Mouse (Mus musculus) limb, embryonic 10.5 days (tissue): ENCODE measurements at regions not wholly inside any gene's neighbourhood (a gene's known extent, or its start where the extent isn't known, plus 50 kb on each side); places are given as distances from the start of the nearest gene placed in this dataset.

ENCODE experiments used
- DNase-seq: peaks from one replicate; pipeline ENCODE4 v3.0.0-alpha.2; 2017; ENCODE audit warnings: low spot score
- H3K27ac ChIP-seq: fragments of 300-500 bp; sonication (generic); 2 replicates; pipeline ENCODE4 v1.5.1; 2016; ENCODE audit warnings: mild to moderate bottlenecking
- H3K27me3 ChIP-seq: fragments of 300-500 bp; sonication (generic); 2 replicates; pipeline ENCODE4 v1.6.1; 2016; ENCODE audit warnings: low read depth, mild to moderate bottlenecking; ENCODE audit not compliant: poor library complexity, severe bottlenecking
- H3K36me3 ChIP-seq: fragments of 300-500 bp; sonication (generic); 2 replicates; pipeline ENCODE4 v1.6.1; 2016; ENCODE audit warnings: mild to moderate bottlenecking, moderate library complexity
- H3K4me1 ChIP-seq: fragments of 300-500 bp; sonication (generic); 2 replicates; pipeline ENCODE4 v1.6.1; 2016
- H3K4me3 ChIP-seq: fragments of 300-500 bp; sonication (generic); 2 replicates; pipeline ENCODE4 v1.5.1; 2016; ENCODE audit warnings: mild to moderate bottlenecking, moderate library complexity
- H3K9me3 ChIP-seq: fragments of 300-500 bp; sonication (generic); replicated peaks from 2 replicates; pipeline ENCODE4 v1.6.1; 2016; ENCODE audit warnings: mild to moderate bottlenecking
- whole genome bisulfite sequencing: fragments of 180-500 bp; shearing (Covaris S2); methylation state at CpG from one replicate; pipeline ENCODE4 v1.1.7; 2016; 5-methylcytosine and 5-hydroxymethylcytosine counted together

DNA sequence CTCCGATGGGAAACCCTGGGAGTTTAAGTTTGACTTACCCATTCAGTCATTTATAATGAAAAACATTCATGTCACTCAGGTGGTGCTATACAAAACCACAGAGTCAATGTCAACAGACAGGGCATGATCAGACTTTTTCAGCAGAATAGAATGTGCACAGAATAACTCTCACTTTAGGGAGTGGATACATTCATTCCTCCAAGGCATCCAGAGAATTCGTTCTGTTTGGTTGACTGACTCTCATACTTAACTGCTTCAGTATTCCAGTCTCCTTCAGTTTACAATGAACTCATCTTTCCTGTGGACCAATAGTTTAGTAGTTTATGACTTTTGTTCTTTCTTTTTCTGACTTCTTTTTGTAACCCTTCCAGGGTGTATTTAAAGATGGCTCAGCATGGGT, 225.1 kb downstream of the AI593442 start:
- no peak overlapping the region for H3K4me3 ChIP-seq
- 90% methylated on average over 2 of the region's 2 CpGs for WGBS
- peaks cover 11% of the 10 kb centered on the region for H3K4me1 ChIP-seq
- no peaks in the 10 kb centered on the region for H3K36me3 ChIP-seq
- H3K27ac ChIP-seq, result no peak overlapping the region
- DNase-seq, result no peak
- H3K27me3 ChIP-seq, result no peaks in the 10 kb centered on the region; the same call in 1 of the 2 replicates
- H3K9me3 ChIP-seq, result no peaks in the 10 kb centered on the region

DNA sequence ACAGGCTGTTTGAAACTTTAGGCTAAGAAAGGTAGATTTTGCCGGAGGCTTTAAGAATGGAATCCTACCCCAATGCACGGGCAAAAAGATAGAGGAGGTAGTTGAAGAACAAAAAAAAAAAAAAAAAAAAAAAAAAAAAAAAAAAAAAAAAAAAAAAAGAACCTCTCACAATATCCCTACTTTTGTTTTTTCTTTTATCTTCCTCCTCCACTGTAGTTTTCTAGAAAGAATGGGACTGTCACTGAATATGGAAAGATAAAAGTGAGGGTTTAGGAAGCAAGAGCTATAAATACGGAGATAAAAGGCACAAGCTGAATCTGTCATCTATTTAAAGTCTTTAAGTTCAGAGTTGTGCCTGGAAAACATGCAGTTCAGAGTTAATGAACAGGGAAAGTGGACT, 227.8 kb downstream of the AI593442 start:
- Histone ChIP-seq H3K27me3 (no peaks in the 10 kb centered on the region), H3K4me3 (no peak overlapping the region), H3K27ac (no peak overlapping the region), H3K36me3 (no peaks in the 10 kb centered on the region), H3K4me1 (peaks cover 3% of the 10 kb centered on the region; the same call in 1 of the 2 replicates), H3K9me3 (no peaks in the 10 kb centered on the region)
- DNase-seq, result no peak
- 81% methylated on average over 3 of the region's 3 CpGs for WGBS

DNA sequence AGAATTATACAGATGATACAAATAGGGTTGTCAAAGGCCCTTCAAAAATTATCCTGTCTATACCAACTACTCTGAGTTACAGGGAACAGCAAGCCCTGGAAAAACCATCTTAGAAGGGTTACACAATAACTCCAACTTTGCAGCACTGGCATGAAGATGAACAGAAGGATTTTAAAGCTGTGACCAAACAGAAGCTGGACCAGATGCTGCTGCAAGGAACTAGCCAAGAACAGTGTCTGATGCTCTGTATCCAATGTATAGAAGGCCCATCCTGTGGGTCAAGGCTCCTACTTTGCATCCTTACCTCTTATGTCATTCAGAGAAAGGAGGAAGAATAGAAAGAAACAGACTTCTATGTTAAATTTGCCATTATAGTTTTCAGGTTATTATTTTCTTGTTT, 231.3 kb downstream of the AI593442 start:
- H3K4me1 ChIP-seq, result no peaks in the 10 kb centered on the region
- H3K36me3 ChIP-seq, result no peaks in the 10 kb centered on the region
- no peaks in the 10 kb centered on the region for H3K27me3 ChIP-seq
- no peak for DNase-seq
- no peaks in the 10 kb centered on the region for H3K9me3 ChIP-seq
- H3K4me3 ChIP-seq, result no peak overlapping the region
- no peak overlapping the region for H3K27ac ChIP-seq

DNA sequence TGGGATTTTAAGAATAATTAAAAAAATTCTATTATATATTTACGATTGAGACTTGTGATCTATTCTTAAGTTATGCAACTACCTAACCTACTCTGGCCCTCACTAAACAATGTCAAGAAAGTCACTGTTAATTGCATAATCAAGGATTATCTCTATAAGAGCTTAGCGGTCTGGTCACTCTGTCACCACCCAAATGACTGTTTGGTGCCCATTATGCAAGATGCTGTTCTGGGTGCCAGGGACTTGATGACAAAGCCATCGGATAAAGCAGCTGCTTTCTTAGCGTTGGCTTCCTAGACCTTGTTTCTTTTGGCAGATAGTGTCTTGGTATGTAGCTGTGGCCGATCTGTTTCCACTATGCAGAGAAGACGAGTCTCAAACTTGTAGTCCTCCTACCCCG, 236.4 kb downstream of the AI593442 start:
- Histone ChIP-seq H3K27ac (no peak overlapping the region), H3K36me3 (no peaks in the 10 kb centered on the region), H3K27me3 (no peaks in the 10 kb centered on the region), H3K4me3 (no peak overlapping the region), H3K4me1 (no peaks in the 10 kb centered on the region), H3K9me3 (no peaks in the 10 kb centered on the region)
- DNase-seq, result no peak
- WGBS, result 90% methylated on average over 7 of the region's 7 CpGs

DNA sequence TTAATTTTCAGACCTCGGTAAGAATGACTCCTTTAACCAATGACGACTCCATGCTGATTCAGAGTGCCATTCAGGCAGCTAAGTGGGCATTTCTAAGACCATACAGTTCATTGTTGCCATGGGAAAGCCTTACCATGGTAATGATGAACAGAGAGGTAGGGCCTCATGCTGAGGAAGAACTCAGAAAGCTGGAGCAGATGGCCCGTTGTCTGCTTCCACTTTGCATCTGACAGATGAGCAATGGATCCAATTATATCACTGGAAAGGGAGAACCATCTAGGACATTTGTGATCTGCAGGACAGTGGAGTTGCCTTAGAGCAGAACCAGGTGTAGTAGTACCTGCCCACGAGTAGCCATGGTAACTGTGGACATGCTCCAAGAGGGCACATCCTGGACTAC, 245.4 kb downstream of the AI593442 start:
- no peak overlapping the region for H3K4me3 ChIP-seq
- no peaks in the 10 kb centered on the region for H3K27me3 ChIP-seq
- WGBS, result 76% methylated on average over 4 of the region's 4 CpGs
- DNase-seq, result no peak
- no peaks in the 10 kb centered on the region for H3K9me3 ChIP-seq
- H3K4me1 ChIP-seq, result no peaks in the 10 kb centered on the region
- no peaks in the 10 kb centered on the region for H3K36me3 ChIP-seq
- no peak overlapping the region for H3K27ac ChIP-seq

DNA sequence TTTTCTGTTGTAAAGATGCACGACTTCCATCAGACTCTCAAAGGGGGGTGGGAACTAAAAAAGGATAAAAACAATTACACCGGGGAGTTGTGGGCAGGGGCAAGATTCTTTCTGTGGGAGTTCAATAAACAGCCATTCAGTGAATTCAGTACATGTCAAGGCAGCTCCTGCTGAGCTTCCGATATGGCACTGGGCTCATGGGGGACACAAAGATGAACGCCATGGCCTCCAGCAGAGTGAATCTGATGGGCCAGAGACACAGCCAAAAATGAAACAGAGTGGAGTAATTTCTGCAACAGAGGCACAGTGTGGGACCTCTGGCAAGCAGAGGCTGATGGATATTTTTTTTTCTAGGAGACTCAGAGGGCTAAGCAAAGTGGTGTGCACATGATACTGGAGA, 254.2 kb downstream of the AI593442 start:
- no peaks in the 10 kb centered on the region for H3K27me3 ChIP-seq
- DNase-seq, result no peak
- H3K4me3 ChIP-seq, result no peak overlapping the region
- no peak overlapping the region for H3K27ac ChIP-seq
- no peaks in the 10 kb centered on the region for H3K9me3 ChIP-seq
- no peaks in the 10 kb centered on the region for H3K36me3 ChIP-seq
- WGBS, result 88% methylated on average over 4 of the region's 4 CpGs
- no peaks in the 10 kb centered on the region for H3K4me1 ChIP-seq

DNA sequence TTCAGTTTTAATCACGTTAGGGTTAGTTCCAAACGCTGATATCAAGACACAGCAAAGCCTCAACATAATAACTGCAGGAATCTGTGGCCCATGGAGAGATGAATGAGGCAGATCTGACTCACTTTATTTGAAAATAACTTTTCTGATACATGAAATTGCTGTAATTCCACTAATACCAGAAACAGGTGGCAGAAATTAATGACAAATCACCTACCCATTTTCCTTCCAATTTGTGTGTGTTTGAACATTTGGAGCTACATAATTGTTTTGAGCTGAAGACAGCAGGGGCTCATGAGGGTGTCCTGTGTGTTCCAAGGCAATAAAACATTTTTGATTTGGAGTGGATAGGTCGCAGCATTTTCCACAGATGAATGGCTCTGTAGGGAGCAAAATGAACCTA, 254.2 kb upstream of the Zc3h12c start:
- no peaks in the 10 kb centered on the region for H3K4me1 ChIP-seq
- no peak overlapping the region for H3K4me3 ChIP-seq
- H3K9me3 ChIP-seq, result no peaks in the 10 kb centered on the region
- 82% methylated on average over 3 of the region's 3 CpGs for WGBS
- no peak overlapping the region for H3K27ac ChIP-seq
- no peaks in the 10 kb centered on the region for H3K27me3 ChIP-seq
- DNase-seq, result no peak
- no peaks in the 10 kb centered on the region for H3K36me3 ChIP-seq

DNA sequence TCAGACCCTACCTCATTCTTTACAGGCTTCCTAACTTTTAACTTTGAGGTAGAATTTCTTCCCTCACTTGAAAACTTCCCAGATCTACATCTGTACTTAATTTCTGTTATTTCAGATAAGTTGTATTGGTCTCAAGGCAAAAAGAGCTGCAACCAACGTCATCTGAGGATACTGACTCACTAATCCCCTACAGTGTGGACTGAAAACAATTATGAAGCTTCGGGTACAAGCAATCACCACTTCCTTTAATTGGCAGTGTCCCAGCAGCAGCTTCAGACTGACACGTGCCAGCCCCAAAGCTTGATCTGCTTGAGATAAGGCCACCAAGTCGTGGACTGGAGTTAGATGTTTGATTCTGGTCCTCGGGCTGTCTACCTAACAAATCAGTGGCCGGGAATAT, 247.3 kb upstream of the Zc3h12c start:
- no peak for DNase-seq
- 53% methylated on average over 6 of the region's 6 CpGs for WGBS
- H3K4me3 ChIP-seq, result no peak overlapping the region
- no peaks in the 10 kb centered on the region for H3K9me3 ChIP-seq
- peaks cover 3% of the 10 kb centered on the region; the same call in 1 of the 2 replicates for H3K4me1 ChIP-seq
- H3K27ac ChIP-seq, result no peak overlapping the region
- no peaks in the 10 kb centered on the region for H3K27me3 ChIP-seq
- H3K36me3 ChIP-seq, result no peaks in the 10 kb centered on the region

DNA sequence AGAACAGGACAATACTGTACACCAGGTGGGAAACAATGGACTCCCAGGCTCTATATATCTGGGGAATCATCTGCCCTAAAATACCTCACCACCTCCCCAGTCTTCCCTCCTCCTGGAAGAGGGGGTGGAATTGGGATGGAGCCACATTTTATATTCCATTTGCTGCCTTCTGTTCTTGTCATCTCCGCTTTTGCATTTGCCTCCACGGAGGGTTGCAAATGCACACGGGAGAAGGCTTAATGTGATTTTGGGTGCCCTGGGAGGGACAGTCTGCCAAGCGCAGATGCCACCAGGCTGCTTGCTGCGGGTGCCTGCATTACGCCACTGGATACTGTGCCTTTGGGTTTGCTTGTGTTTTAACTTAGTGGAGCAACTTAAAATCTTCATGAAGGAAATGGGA, 239.5 kb upstream of the Zc3h12c start:
- 91% methylated on average over 6 of the region's 6 CpGs for WGBS
- Histone ChIP-seq H3K27me3 (no peaks in the 10 kb centered on the region), H3K27ac (no peak overlapping the region), H3K4me1 (no peaks in the 10 kb centered on the region), H3K36me3 (no peaks in the 10 kb centered on the region), H3K4me3 (no peak overlapping the region), H3K9me3 (no peaks in the 10 kb centered on the region)
- no peak for DNase-seq

DNA sequence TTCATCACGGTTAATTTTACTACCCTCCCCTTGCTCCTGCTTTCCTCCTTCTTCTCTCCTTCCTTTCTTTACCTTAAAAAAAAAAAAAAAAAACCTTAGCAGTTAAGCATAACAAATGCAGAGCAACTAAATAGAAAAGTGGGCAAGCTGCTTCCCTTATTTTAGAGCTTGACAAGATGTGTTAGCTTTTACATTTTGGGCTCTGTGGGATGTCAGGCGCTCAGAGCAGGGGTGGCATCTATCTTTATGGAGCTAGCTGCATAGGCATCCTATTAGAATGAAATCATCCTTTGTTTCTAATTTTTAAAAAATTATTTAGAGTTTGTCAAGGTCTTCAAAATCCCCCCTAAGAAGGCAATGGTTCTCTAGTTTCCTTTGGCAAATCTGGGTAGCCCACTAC, 234.1 kb upstream of the Zc3h12c start:
- 83% methylated on average over 2 of the region's 2 CpGs for WGBS
- no peak for DNase-seq
- no peaks in the 10 kb centered on the region for H3K4me1 ChIP-seq

DNA sequence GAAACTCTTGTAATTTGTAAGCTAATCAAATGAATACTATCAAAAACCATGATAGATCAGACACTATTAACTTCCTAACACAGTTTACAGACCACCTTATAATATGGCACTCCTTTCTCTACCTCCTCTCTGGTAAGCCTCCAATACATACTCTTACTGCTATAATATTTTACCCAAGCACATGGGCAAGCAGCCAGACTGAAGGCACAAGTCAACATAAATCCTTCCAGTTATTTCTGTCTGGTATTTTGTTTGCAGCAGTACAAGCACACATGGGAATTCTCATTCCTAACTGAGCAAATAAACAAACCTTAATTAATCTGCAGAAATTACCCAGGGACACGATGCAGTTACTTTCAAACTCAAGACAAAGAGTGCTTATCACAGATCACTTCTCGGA, 210.7 kb upstream of the Zc3h12c start:
- H3K4me3 ChIP-seq, result no peak overlapping the region
- no peaks in the 10 kb centered on the region for H3K9me3 ChIP-seq
- no peak for DNase-seq
- H3K27ac ChIP-seq, result no peak overlapping the region
- WGBS, result 79% methylated on average over 2 of the region's 2 CpGs
- H3K27me3 ChIP-seq, result no peaks in the 10 kb centered on the region
- no peaks in the 10 kb centered on the region for H3K4me1 ChIP-seq
- H3K36me3 ChIP-seq, result no peaks in the 10 kb centered on the region

More for the DNA sequence above, 234.1 kb upstream of the Zc3h12c start:
- Histone ChIP-seq H3K36me3 (no peaks in the 10 kb centered on the region), H3K4me3 (no peak overlapping the region), H3K27me3 (no peaks in the 10 kb centered on the region), H3K9me3 (no peaks in the 10 kb centered on the region), H3K27ac (no peak overlapping the region)

DNA sequence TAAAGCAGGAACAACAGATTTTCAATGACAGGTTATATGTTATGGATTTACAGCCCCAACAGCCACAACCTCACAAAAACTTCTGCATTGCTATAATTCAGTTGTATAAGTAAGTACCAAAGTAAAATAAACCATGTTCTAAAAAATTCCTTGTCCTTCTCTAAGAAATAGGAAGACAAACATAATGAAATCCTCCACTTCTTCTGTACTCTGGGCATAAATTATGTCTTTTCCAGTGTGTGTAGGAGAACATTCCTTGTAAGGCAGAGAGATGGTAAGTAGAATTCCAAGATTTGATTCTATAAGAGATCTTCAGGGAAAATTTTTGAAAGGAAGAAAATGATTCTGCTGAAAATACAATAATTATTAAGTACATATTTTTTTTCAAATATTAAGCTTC, 209.4 kb upstream of the Zc3h12c start:
- no peaks in the 10 kb centered on the region for H3K36me3 ChIP-seq
- no peak overlapping the region for H3K4me3 ChIP-seq
- no peaks in the 10 kb centered on the region for H3K9me3 ChIP-seq
- H3K27ac ChIP-seq, result no peak overlapping the region
- no peaks in the 10 kb centered on the region for H3K27me3 ChIP-seq
- H3K4me1 ChIP-seq, result no peaks in the 10 kb centered on the region
- DNase-seq, result no peak

DNA sequence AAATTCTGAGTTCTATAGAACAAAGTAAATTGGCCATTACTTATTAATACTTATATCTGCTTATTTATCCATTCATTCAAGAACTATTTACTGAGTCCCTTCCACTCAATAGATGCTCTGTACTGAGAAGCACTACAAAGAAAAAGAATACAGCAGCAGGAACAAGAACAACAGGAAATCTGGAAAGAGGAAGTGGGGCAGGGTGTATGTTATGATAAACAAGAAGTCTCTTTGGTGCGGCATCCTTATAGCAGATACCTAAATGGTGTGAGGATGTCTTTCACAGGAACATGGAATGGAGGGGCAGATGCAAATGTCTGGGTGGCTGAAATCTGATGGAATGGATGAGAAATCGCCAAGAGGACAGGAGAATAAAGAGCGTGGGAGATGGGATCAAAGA, 208.5 kb upstream of the Zc3h12c start:
- DNase-seq, result no peak

DNA sequence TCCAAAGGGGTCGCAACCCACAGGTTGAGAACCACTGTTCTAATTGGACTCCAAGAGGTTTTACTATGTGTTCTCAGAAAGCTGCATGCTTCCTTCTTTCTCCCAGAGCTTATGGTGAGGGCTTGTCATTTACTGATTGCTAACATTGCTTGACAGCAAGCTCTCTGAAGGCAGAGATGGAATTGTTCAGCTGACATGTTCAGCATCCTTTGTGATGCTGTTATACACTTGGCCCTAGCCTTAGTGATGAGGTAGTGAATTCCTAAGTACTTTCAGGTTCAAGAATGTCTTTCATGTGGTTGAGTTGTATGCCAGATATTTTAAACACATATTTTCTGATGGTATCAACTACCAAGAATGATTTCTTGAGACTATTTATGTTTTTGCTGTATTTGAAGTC, 202.9 kb upstream of the Zc3h12c start:
- no peak overlapping the region for H3K27ac ChIP-seq
- no peaks in the 10 kb centered on the region for H3K27me3 ChIP-seq
- H3K4me1 ChIP-seq, result no peaks in the 10 kb centered on the region
- no peak overlapping the region for H3K4me3 ChIP-seq
- 92% methylated on average over 1 of the region's 1 CpGs for WGBS
- H3K36me3 ChIP-seq, result no peaks in the 10 kb centered on the region
- H3K9me3 ChIP-seq, result no peaks in the 10 kb centered on the region
- DNase-seq, result no peak

More for the DNA sequence above, 208.5 kb upstream of the Zc3h12c start:
- Histone ChIP-seq H3K27me3 (no peaks in the 10 kb centered on the region), H3K4me3 (no peak overlapping the region), H3K9me3 (no peaks in the 10 kb centered on the region), H3K4me1 (no peaks in the 10 kb centered on the region), H3K36me3 (no peaks in the 10 kb centered on the region), H3K27ac (no peak overlapping the region)
- WGBS, result 93% methylated on average over 3 of the region's 3 CpGs
